Mouse (Mus musculus) B cell, adult 2 months (primary cell): ENCODE measurements around the gene B3galt4.

Experiments
- DNase-seq, 2 experiments: peaks; one replicate each; pipeline ENCODE4 v3.0.0; 2022

Gene B3galt4

GRCm38 (mm10) chr17:33940981-33941380 is 10.3 kb downstream of the B3galt4 start:
- DNase-seq: no peak

GRCm38 (mm10) chr17:33940206-33940805 is 11.0 kb downstream of the B3galt4 start, which contains the start of the genes Pfdn6 and Wdr46:
TSS of gene Pfdn6 (minus strand) at chr17:33940343.
TSS of gene Wdr46 (plus strand) at chr17:33940660.
- DNase-seq: peak; percentile 85

- DNase-seq: no peak
Observed at GRCm38 (mm10) chr17:33938783-33939182, 12.5 kb downstream of the B3galt4 start.

- no peak for DNase-seq
Observed at GRCm38 (mm10) chr17:33936993-33937392, 14.3 kb downstream of the B3galt4 start.

- no peak for DNase-seq
Observed at GRCm38 (mm10) chr17:33935422-33936055, 15.7 kb downstream of the B3galt4 start.

- DNase-seq: no peak
Observed at GRCm38 (mm10) chr17:33932970-33933369, 18.3 kb downstream of the B3galt4 start.

GRCm38 (mm10) chr17:33932448-33932847 is 18.8 kb downstream of the B3galt4 start:
- DNase-seq: no peak

- no peak for DNase-seq
Observed at GRCm38 (mm10) chr17:33931947-33932346, 19.3 kb downstream of the B3galt4 start.

- DNase-seq: peak; percentile 29 to 35
Observed at GRCm38 (mm10) chr17:33931159-33931866, 20.0 kb downstream of the B3galt4 start.

GRCm38 (mm10) chr17:33930280-33931158 is 20.8 kb downstream of the B3galt4 start:
- DNase-seq: peak; percentile 58 to 63

- peak; percentile 96 to 97 for DNase-seq
Observed at GRCm38 (mm10) chr17:33929371-33930279, 21.7 kb downstream of the B3galt4 start, which contains the start of gene Rgl2. TSS of gene Rgl2 (plus strand) at chr17:33929543.

GRCm38 (mm10) chr17:33928251-33928947 is 22.9 kb downstream of the B3galt4 start:
- no peak for DNase-seq

- DNase-seq: peak; percentile 35 to 44
Observed at GRCm38 (mm10) chr17:33926207-33926932, 24.9 kb downstream of the B3galt4 start.

- no peak for DNase-seq
Observed at GRCm38 (mm10) chr17:33925406-33926116, 25.7 kb downstream of the B3galt4 start.

- peak; percentile 83 to 84 for DNase-seq
Observed at GRCm38 (mm10) chr17:33924577-33925283, 26.6 kb downstream of the B3galt4 start.

- DNase-seq: no peak
Observed at GRCm38 (mm10) chr17:33921361-33921760, 29.9 kb downstream of the B3galt4 start.

GRCm38 (mm10) chr17:33920282-33921097 is 30.8 kb downstream of the B3galt4 start:
- peak; percentile 90 to 91 for DNase-seq
